Mouse (Mus musculus) cortical plate, adult 2 months (tissue): Measurements from ENCODE around the gene Ndufc1.

Source experiments
- CTCF ChIP-seq: fragments of 200-500 bp; IDR thresholded peaks from 2 replicates; pipeline ENCODE4 v1.5.1; 2011; ENCODE audit warnings: mild to moderate bottlenecking, control low read depth, low read length; ENCODE audit not compliant: insufficient read depth; ENCODE audit errors: extremely low read depth
- POLR2A ChIP-seq: fragments of 200-500 bp; IDR thresholded peaks from 2 replicates; pipeline ENCODE4 v1.6.1; 2011; ENCODE audit warnings: mild to moderate bottlenecking, low read length, control low read depth; ENCODE audit not compliant: insufficient read depth; ENCODE audit errors: extremely low read depth

- TF ChIP-seq POLR2A (no peak), CTCF (no peak)
Measured at GRCm38 (mm10) chr3:51386441-51387133, 22.2 kb downstream of the Ndufc1 start.
